Mouse (Mus musculus) MEL (cell line): ENCODE measurements at regions not wholly inside any gene's neighbourhood (a gene's known extent, or its start where the extent isn't known, plus 50 kb on each side); places are given as distances from the start of the nearest gene placed in this dataset.

Experiments
- DNase-seq: peaks from one replicate; pipeline ENCODE4 v3.0.0; 2011; ENCODE audit warnings: low read depth, low spot score
- H3K27ac ChIP-seq: 2 replicates; pipeline ENCODE4 v1.5.1; 2012; ENCODE audit warnings: low read depth, mild to moderate bottlenecking, control low read depth, low read length, moderate library complexity; ENCODE audit not compliant: control insufficient read depth
- H3K27me3 ChIP-seq, 2 experiments: fragments of 150-350 bp in 1 of 2; sonication (generic) in 1 of 2; 2 replicates each; pipeline ENCODE4 v1.6.1; 2012; ENCODE audit warnings: low read length in 2 of 2, mild to moderate bottlenecking in 2 of 2, improper control_type of control experiment in 1 of 2, moderate library complexity in 1 of 2; ENCODE audit not compliant: insufficient read depth in 2 of 2, control insufficient read depth in 1 of 2
- H3K36me3 ChIP-seq, 2 experiments: 2 replicates each; pipeline ENCODE4 v1.6.1; 2012 to 2014; ENCODE audit warnings: low read length in 2 of 2, improper control_type of control experiment in 1 of 2, inconsistent platforms in 1 of 2, mild to moderate bottlenecking in 1 of 2; ENCODE audit not compliant: insufficient read depth in 2 of 2, control insufficient read depth in 1 of 2
- H3K4me1 ChIP-seq, 2 experiments: fragments of 150-350 bp in 1 of 2; sonication (generic) in 1 of 2; 2 replicates each; pipeline ENCODE4 v1.6.1; 2012; ENCODE audit warnings: low read length in 2 of 2, improper control_type of control experiment in 1 of 2, mild to moderate bottlenecking in 1 of 2; ENCODE audit not compliant: insufficient read depth in 2 of 2, control insufficient read depth in 1 of 2
- H3K4me3 ChIP-seq, 2 experiments: fragments of 150-350 bp in 1 of 2; sonication (generic) in 1 of 2; 2 replicates each; pipeline ENCODE4 v1.5.1; 2012; ENCODE audit warnings: low read depth in 2 of 2, low read length in 2 of 2, mild to moderate bottlenecking in 2 of 2, moderate library complexity in 2 of 2, control low read depth in 1 of 2, improper control_type of control experiment in 1 of 2; ENCODE audit not compliant: control insufficient read depth in 1 of 2, insufficient read depth in 1 of 2
- H3K79me2 ChIP-seq: 2 replicates; pipeline ENCODE4 v1.6.1; 2012; ENCODE audit warnings: mild to moderate bottlenecking, low read length, moderate library complexity; ENCODE audit not compliant: control insufficient read depth, poor library complexity, insufficient read depth
- H3K9ac ChIP-seq: 2 replicates; pipeline ENCODE4 v1.6.1; 2012; ENCODE audit warnings: low read depth, mild to moderate bottlenecking, control low read depth, low read length, moderate library complexity; ENCODE audit not compliant: control insufficient read depth, poor library complexity, severe bottlenecking
- H3K9me3 ChIP-seq: fragments of 150-350 bp; sonication (generic); replicated peaks from 2 replicates; pipeline ENCODE4 v1.6.1; 2012; ENCODE audit warnings: mild to moderate bottlenecking, low read length, improper control_type of control experiment, moderate library complexity; ENCODE audit not compliant: insufficient read depth
- BHLHE40 ChIP-seq: IDR thresholded peaks from 2 replicates; pipeline ENCODE4 v1.6.1; 2012; ENCODE audit warnings: low read depth, mild to moderate bottlenecking, inconsistent platforms, low read length, improper control_type of control experiment, borderline replicate concordance
- CHD1 ChIP-seq: IDR thresholded peaks from 2 replicates; pipeline ENCODE4 v1.6.1; 2012; ENCODE audit warnings: low read depth, mild to moderate bottlenecking, inconsistent platforms, low read length, improper control_type of control experiment
- CTCF ChIP-seq, 3 experiments: IDR thresholded peaks in 2 of 3; conservative IDR thresholded peaks in 1 of 3; 2 replicates each; pipeline ENCODE4 v1.5.1; 2011 to 2012; ENCODE audit warnings: low read length in 3 of 3, low read depth in 2 of 3, mild to moderate bottlenecking in 2 of 3, improper control_type of control experiment in 1 of 3, inconsistent platforms in 1 of 3, mixed read lengths in 1 of 3, moderate library complexity in 1 of 3; ENCODE audit not compliant: control insufficient read depth in 1 of 3, insufficient read depth in 1 of 3, poor library complexity in 1 of 3, severe bottlenecking in 1 of 3
- E2F4 ChIP-seq: IDR thresholded peaks from 2 replicates; pipeline ENCODE4 v1.6.1; 2011; ENCODE audit warnings: low read depth, low read length, improper control_type of control experiment, borderline replicate concordance
- ELF1 ChIP-seq: IDR thresholded peaks from 2 replicates; pipeline ENCODE4 v1.6.1; 2014; ENCODE audit warnings: low read depth, mild to moderate bottlenecking, inconsistent platforms, low read length, improper control_type of control experiment, moderate library complexity
- EP300 ChIP-seq, 2 experiments: IDR thresholded peaks; 2 replicates each; pipeline ENCODE4 v1.6.1; 2011; ENCODE audit warnings: improper control_type of control experiment in 2 of 2, low read length in 2 of 2, low read depth in 1 of 2, mild to moderate bottlenecking in 1 of 2
- GABPA ChIP-seq: IDR thresholded peaks from 2 replicates; pipeline ENCODE4 v1.6.1; 2012; ENCODE audit warnings: low read depth, mild to moderate bottlenecking, inconsistent platforms, low read length, improper control_type of control experiment, moderate library complexity
- GATA1 ChIP-seq: IDR thresholded peaks from 2 replicates; pipeline ENCODE4 v1.6.1; 2011; ENCODE audit warnings: low read depth, low read length, improper control_type of control experiment
- HCFC1 ChIP-seq: IDR thresholded peaks from 2 replicates; pipeline ENCODE4 v1.6.1; 2012; ENCODE audit warnings: low read depth, mild to moderate bottlenecking, inconsistent platforms, low read length, improper control_type of control experiment, moderate library complexity
- JUND ChIP-seq: IDR thresholded peaks from 2 replicates; pipeline ENCODE4 v1.6.1; 2011; ENCODE audit warnings: low read depth, mild to moderate bottlenecking, improper control_type of control experiment, low read length
- KAT2A ChIP-seq: conservative IDR thresholded peaks from 2 replicates; pipeline ENCODE4 v1.6.1; 2012; ENCODE audit warnings: low read depth, low read length, improper control_type of control experiment, inconsistent platforms
- MAX ChIP-seq: IDR thresholded peaks from 2 replicates; pipeline ENCODE4 v1.6.1; 2011; ENCODE audit warnings: low read length, improper control_type of control experiment
- MAZ ChIP-seq: IDR thresholded peaks from 2 replicates; pipeline ENCODE4 v1.6.1; 2012; ENCODE audit warnings: low read depth, mild to moderate bottlenecking, inconsistent platforms, low read length, improper control_type of control experiment
- MEF2A ChIP-seq: IDR thresholded peaks from 2 replicates; pipeline ENCODE4 v1.6.1; 2014; ENCODE audit warnings: low read depth, mild to moderate bottlenecking, inconsistent platforms, low read length, improper control_type of control experiment; ENCODE audit not compliant: poor library complexity, insufficient replicate concordance, severe bottlenecking; ENCODE audit errors: extremely low read depth
- MXI1 ChIP-seq: IDR thresholded peaks from 2 replicates; pipeline ENCODE4 v1.6.1; 2011; ENCODE audit warnings: mild to moderate bottlenecking, low read depth, low read length, improper control_type of control experiment
- MYC ChIP-seq: IDR thresholded peaks from 2 replicates; pipeline ENCODE4 v1.6.1; 2011; ENCODE audit warnings: low read depth, mild to moderate bottlenecking, low read length, improper control_type of control experiment, moderate library complexity
- NELFE ChIP-seq: IDR thresholded peaks from 2 replicates; pipeline ENCODE4 v1.6.1; 2011; ENCODE audit warnings: low read depth, low read length, improper control_type of control experiment
- POLR2A ChIP-seq, 2 experiments: IDR thresholded peaks; 2 replicates each; pipeline ENCODE4 v1.6.1; 2011 to 2012; ENCODE audit warnings: low read length in 2 of 2, mild to moderate bottlenecking in 2 of 2, control low read depth in 1 of 2, improper control_type of control experiment in 1 of 2, low read depth in 1 of 2, moderate library complexity in 1 of 2; ENCODE audit not compliant: control insufficient read depth in 1 of 2, insufficient read depth in 1 of 2, poor library complexity in 1 of 2
- RAD21 ChIP-seq: IDR thresholded peaks from 2 replicates; pipeline ENCODE4 v1.6.1; 2011; ENCODE audit warnings: mild to moderate bottlenecking, low read depth, low read length, improper control_type of control experiment
- RCOR1 ChIP-seq: IDR thresholded peaks from 2 replicates; pipeline ENCODE4 v1.6.1; 2012; ENCODE audit warnings: low read depth, mild to moderate bottlenecking, inconsistent platforms, low read length, improper control_type of control experiment
- SIN3A ChIP-seq: IDR thresholded peaks from 2 replicates; pipeline ENCODE4 v1.6.1; 2012; ENCODE audit warnings: low read length, improper control_type of control experiment, inconsistent platforms
- TAL1 ChIP-seq: IDR thresholded peaks from 2 replicates; pipeline ENCODE4 v1.6.1; 2012; ENCODE audit warnings: mild to moderate bottlenecking, inconsistent platforms, low read length, moderate library complexity, mixed read lengths
- USF1 ChIP-seq: IDR thresholded peaks from 2 replicates; pipeline ENCODE4 v1.6.1; 2014; ENCODE audit warnings: low read depth, mild to moderate bottlenecking, inconsistent platforms, low read length, improper control_type of control experiment, moderate library complexity
- USF2 ChIP-seq, 2 experiments: IDR thresholded peaks; 2 replicates each; pipeline ENCODE4 v1.6.1; 2011 to 2012; ENCODE audit warnings: improper control_type of control experiment in 2 of 2, low read length in 2 of 2, borderline replicate concordance in 1 of 2, inconsistent platforms in 1 of 2, low read depth in 1 of 2, mild to moderate bottlenecking in 1 of 2; ENCODE audit not compliant: insufficient read depth in 1 of 2
- ZC3H11A ChIP-seq: IDR thresholded peaks from 2 replicates; pipeline ENCODE4 v1.6.1; 2012; ENCODE audit warnings: low read depth, mild to moderate bottlenecking, inconsistent platforms, low read length, improper control_type of control experiment
- ZKSCAN1 ChIP-seq: IDR thresholded peaks from 2 replicates; pipeline ENCODE4 v1.6.1; 2012; ENCODE audit warnings: low read depth, mild to moderate bottlenecking, inconsistent platforms, low read length, improper control_type of control experiment, moderate library complexity
- ZNF384 ChIP-seq: IDR thresholded peaks from 2 replicates; pipeline ENCODE4 v1.6.1; 2012; ENCODE audit warnings: low read depth, mild to moderate bottlenecking, inconsistent platforms, low read length, improper control_type of control experiment

DNA sequence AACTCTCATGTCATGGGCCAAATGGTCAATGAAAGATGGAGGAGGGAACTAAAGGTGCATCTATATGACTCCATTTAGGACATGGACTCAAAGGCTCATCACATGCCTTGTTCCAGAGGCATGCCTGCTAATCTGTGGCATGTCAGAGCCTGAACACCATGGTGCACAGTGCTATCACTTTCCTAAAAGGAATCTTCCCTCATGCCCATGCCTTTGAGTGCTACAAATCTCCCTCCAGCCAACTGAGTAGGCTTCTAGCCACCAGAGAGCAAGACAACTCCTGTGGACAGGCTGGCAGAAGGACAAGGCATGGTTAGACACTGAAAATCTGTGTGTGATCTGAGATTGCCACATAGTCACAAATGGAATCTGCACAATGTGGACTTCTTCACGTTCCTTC lies 223.7 kb upstream of the Pik3r1 start:
- no peak overlapping the region for H3K27ac ChIP-seq
- H3K9ac ChIP-seq = no peak overlapping the region
- DNase-seq = no peak
- H3K4me1 ChIP-seq = no peaks in the 10 kb centered on the region
- H3K9me3 ChIP-seq = no peaks in the 10 kb centered on the region
- H3K79me2 ChIP-seq = no peaks in the 10 kb centered on the region
- H3K27me3 ChIP-seq = no peaks in the 10 kb centered on the region
- TF ChIP-seq E2F4 (no peak), RAD21 (no peak), MEF2A (no peak), HCFC1 (no peak), MAZ (no peak), SIN3A (no peak), ZNF384 (no peak), MAX (no peak), ZKSCAN1 (no peak), CHD1 (no peak), POLR2A (IDR thresholded peaks at IDR 0.05; ENCODE audit: control insufficient read depth in 1 of 2, insufficient read depth in 1 of 2, low read depth in 1 of 2, low read length in 2 of 2, poor library complexity in 1 of 2) (no peak), RCOR1 (no peak), MXI1 (no peak), MYC (no peak), GABPA (no peak)
- H3K4me3 ChIP-seq = no peak overlapping the region
- H3K36me3 ChIP-seq = no peaks in the 10 kb centered on the region

DNA sequence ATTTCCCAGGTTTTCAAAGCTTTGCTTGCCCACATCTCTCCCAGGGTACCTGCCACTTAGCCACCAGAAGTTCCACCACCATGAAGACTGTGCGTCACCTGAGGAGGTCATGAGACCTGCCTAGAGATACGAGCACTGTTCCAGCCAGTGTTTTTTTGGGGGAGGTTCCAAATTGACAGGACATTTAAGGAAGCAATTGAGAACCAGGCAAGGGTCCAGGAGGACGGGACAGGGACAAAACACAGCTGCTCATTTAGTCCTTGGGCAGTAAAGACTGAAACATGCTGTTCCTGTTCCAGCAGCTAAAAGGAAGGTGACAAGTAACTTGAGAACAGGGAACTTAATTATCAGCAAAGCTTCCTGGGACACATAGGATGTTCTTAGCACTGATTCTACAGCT lies 226.8 kb upstream of the Pik3r1 start:
- H3K9me3 ChIP-seq = no peaks in the 10 kb centered on the region
- H3K79me2 ChIP-seq = no peaks in the 10 kb centered on the region
- H3K27me3 ChIP-seq = no peaks in the 10 kb centered on the region
- TF ChIP-seq EP300 (IDR thresholded peaks at IDR 0.05; ENCODE audit: low read depth in 1 of 2, low read length in 2 of 2) (no peak), CHD1 (no peak), MYC (no peak), TAL1 (no peak)
- TF ChIP-seq, all 39 proteins: peak for 0
- Histone ChIP-seq H3K9ac (no peak overlapping the region), H3K4me3 (no peak overlapping the region), H3K27ac (no peak overlapping the region), H3K36me3 (no peaks in the 10 kb centered on the region), H3K4me1 (no peaks in the 10 kb centered on the region)
- no peak for DNase-seq

DNA sequence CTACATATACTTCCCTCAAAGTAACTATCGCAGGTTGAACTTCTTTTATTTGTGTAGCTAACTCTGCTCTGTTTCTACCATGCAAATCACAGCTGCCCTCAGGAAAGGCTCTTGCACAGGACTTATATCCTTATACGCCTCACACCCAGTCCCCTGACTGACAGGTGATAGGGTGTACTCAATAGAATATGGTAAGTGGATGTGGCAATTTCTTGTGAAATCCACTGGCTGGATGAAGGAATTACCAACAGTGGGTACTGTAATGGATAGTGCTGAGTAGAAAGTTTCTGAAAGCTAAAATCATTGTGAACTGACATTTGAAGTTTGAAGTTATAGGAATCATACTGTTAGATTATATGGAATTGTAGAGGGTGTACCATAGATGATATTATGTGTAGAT lies 227.5 kb upstream of the Pik3r1 start:
- no peaks in the 10 kb centered on the region for H3K36me3 ChIP-seq
- no peaks in the 10 kb centered on the region for H3K27me3 ChIP-seq
- H3K79me2 ChIP-seq = no peaks in the 10 kb centered on the region
- no peak for DNase-seq
- no peaks in the 10 kb centered on the region for H3K9me3 ChIP-seq
- TF ChIP-seq USF2 (IDR thresholded peaks at IDR 0.05; ENCODE audit: borderline replicate concordance in 1 of 2, insufficient read depth in 1 of 2, low read depth in 1 of 2, low read length in 2 of 2) = no peak
- TF ChIP-seq BHLHE40 = no peak
- TF ChIP-seq CTCF (IDR thresholded peaks at IDR 0.05 in 2 of 3, conservative IDR thresholded peaks at IDR 0.05 in 1 of 3; ENCODE audit: control insufficient read depth in 1 of 3, insufficient read depth in 1 of 3, low read depth in 2 of 3, low read length in 3 of 3, poor library complexity in 1 of 3, severe bottlenecking in 1 of 3) = no peak
- no peak for TF ChIP-seq SIN3A
- no peak for TF ChIP-seq GABPA
- no peak for TF ChIP-seq ZC3H11A
- no peak for TF ChIP-seq MAX
- TF ChIP-seq KAT2A = no peak
- TF ChIP-seq ELF1 = no peak
- no peak for TF ChIP-seq GATA1
- no peak for TF ChIP-seq E2F4
- no peak for TF ChIP-seq MXI1
- no peak for TF ChIP-seq JUND
- TF ChIP-seq ZNF384 = no peak
- TF ChIP-seq NELFE = no peak
- TF ChIP-seq USF1 = no peak
- TF ChIP-seq RAD21 = no peak
- no peak overlapping the region for H3K27ac ChIP-seq
- H3K4me3 ChIP-seq = no peak overlapping the region
- no peak overlapping the region for H3K9ac ChIP-seq
- H3K4me1 ChIP-seq = no peaks in the 10 kb centered on the region
